Mouse (Mus musculus): ENCODE data around the gene Cdh6. TPM values are rescaled to one million over a fixed set of nuclear protein-coding genes. Genes with fewer than 3 reads are reported as not detected.

Cdh6 gene
- polyA plus RNA-seq, 1 experiment from 2014 or later, result 0.08 TPM

GRCm38 (mm10) chr15:13141983-13142382 lies 31.5 kb downstream of the Cdh6 start:
- no peak for DNase-seq
- no peak overlapping the region for H3K9ac ChIP-seq
- H3K36me3 ChIP-seq, result no peaks in the 10 kb centered on the region
- H3K27me3 ChIP-seq, result no peaks in the 10 kb centered on the region
- H3K4me1 ChIP-seq (replicated peaks), result no peaks in the 10 kb centered on the region
- no peak overlapping the region for H3K27ac ChIP-seq
- H3K4me2 ChIP-seq, result no peak overlapping the region
- 62% methylated on average over 4 of the region's 4 CpGs for WGBS (ENCODE audit: insufficient replicate concordance)
- ATAC-seq (ENCODE audit: low read depth), result no peak
- no peaks in the 10 kb centered on the region for H3K9me3 ChIP-seq (replicated peaks)
- no peak overlapping the region for H3K4me3 ChIP-seq (replicated peaks)

- Histone ChIP-seq H3K9me3 (replicated peaks) (no peaks in the 10 kb centered on the region), H3K9ac (no peak overlapping the region), H3K27me3 (no peaks in the 10 kb centered on the region), H3K4me1 (replicated peaks) (no peaks in the 10 kb centered on the region), H3K4me3 (replicated peaks) (no peak overlapping the region), H3K4me2 (no peak overlapping the region), H3K36me3 (no peaks in the 10 kb centered on the region), H3K27ac (no peak overlapping the region)
- DNase-seq, result no peak
- 63% methylated on average over 5 of the region's 5 CpGs for WGBS (ENCODE audit: insufficient replicate concordance)
- ATAC-seq (ENCODE audit: low read depth), result no peak
Observed at GRCm38 (mm10) chr15:13139662-13140061, 33.8 kb downstream of the Cdh6 start.

- no peak overlapping the region for H3K4me2 ChIP-seq
- DNase-seq, result no peak
- no peak overlapping the region for H3K27ac ChIP-seq
- H3K9ac ChIP-seq, result no peak overlapping the region
- no peaks in the 10 kb centered on the region for H3K36me3 ChIP-seq
- 78% methylated on average over 6 of the region's 6 CpGs for WGBS (ENCODE audit: insufficient replicate concordance)
- no peaks in the 10 kb centered on the region for H3K4me1 ChIP-seq (replicated peaks)
- ATAC-seq (ENCODE audit: low read depth), result no peak
- no peaks in the 10 kb centered on the region for H3K27me3 ChIP-seq
- no peak overlapping the region for H3K4me3 ChIP-seq (replicated peaks)
- no peaks in the 10 kb centered on the region for H3K9me3 ChIP-seq (replicated peaks)
Observed at GRCm38 (mm10) chr15:13137166-13137565, 36.3 kb downstream of the Cdh6 start.

GRCm38 (mm10) chr15:13134086-13134485 lies 39.4 kb downstream of the Cdh6 start:
- Histone ChIP-seq H3K36me3 (no peaks in the 10 kb centered on the region), H3K4me3 (replicated peaks) (no peak overlapping the region), H3K27me3 (no peaks in the 10 kb centered on the region), H3K9me3 (replicated peaks) (no peaks in the 10 kb centered on the region), H3K4me1 (replicated peaks) (no peaks in the 10 kb centered on the region), H3K27ac (no peak overlapping the region), H3K4me2 (no peak overlapping the region), H3K9ac (no peak overlapping the region)
- ATAC-seq (ENCODE audit: low read depth), result no peak
- WGBS (ENCODE audit: insufficient replicate concordance), result 53% methylated on average over 1 of the region's 1 CpGs
- DNase-seq, result no peak

GRCm38 (mm10) chr15:13133370-13133769 lies 40.1 kb downstream of the Cdh6 start:
- no peak overlapping the region for H3K4me2 ChIP-seq
- no peak overlapping the region for H3K27ac ChIP-seq
- no peaks in the 10 kb centered on the region for H3K36me3 ChIP-seq
- no peak for DNase-seq
- H3K27me3 ChIP-seq, result no peaks in the 10 kb centered on the region
- H3K4me3 ChIP-seq (replicated peaks), result no peak overlapping the region
- no peak for ATAC-seq (ENCODE audit: low read depth)
- H3K9ac ChIP-seq, result no peak overlapping the region
- H3K4me1 ChIP-seq (replicated peaks), result no peaks in the 10 kb centered on the region
- no peaks in the 10 kb centered on the region for H3K9me3 ChIP-seq (replicated peaks)
- 69% methylated on average over 8 of the region's 8 CpGs for WGBS (ENCODE audit: insufficient replicate concordance)

GRCm38 (mm10) chr15:13132493-13132892 lies 41.0 kb downstream of the Cdh6 start:
- H3K4me1 ChIP-seq (replicated peaks), result no peaks in the 10 kb centered on the region
- H3K9me3 ChIP-seq (replicated peaks), result no peaks in the 10 kb centered on the region
- H3K4me2 ChIP-seq, result no peak overlapping the region
- no peak overlapping the region for H3K4me3 ChIP-seq (replicated peaks)
- no peak overlapping the region for H3K9ac ChIP-seq
- ATAC-seq (ENCODE audit: low read depth), result no peak
- H3K36me3 ChIP-seq, result no peaks in the 10 kb centered on the region
- H3K27ac ChIP-seq, result no peak overlapping the region
- WGBS (ENCODE audit: insufficient replicate concordance), result 61% methylated on average over 3 of the region's 3 CpGs
- H3K27me3 ChIP-seq, result no peaks in the 10 kb centered on the region
- no peak for DNase-seq

GRCm38 (mm10) chr15:13130246-13130645 lies 43.2 kb downstream of the Cdh6 start:
- Histone ChIP-seq H3K36me3 (no peaks in the 10 kb centered on the region), H3K27me3 (no peaks in the 10 kb centered on the region), H3K4me3 (replicated peaks) (no peak overlapping the region), H3K27ac (no peak overlapping the region), H3K4me1 (replicated peaks) (no peaks in the 10 kb centered on the region), H3K9ac (no peak overlapping the region), H3K4me2 (no peak overlapping the region), H3K9me3 (replicated peaks) (no peaks in the 10 kb centered on the region)
- no peak for ATAC-seq (ENCODE audit: low read depth)
- 70% methylated on average over 5 of the region's 5 CpGs for WGBS (ENCODE audit: insufficient replicate concordance)
- no peak for DNase-seq

GRCm38 (mm10) chr15:13100341-13100740 lies 73.1 kb downstream of the Cdh6 start:
- Histone ChIP-seq H3K9me3 (replicated peaks) (no peaks in the 10 kb centered on the region), H3K4me3 (replicated peaks) (no peak overlapping the region), H3K4me2 (no peak overlapping the region), H3K27ac (no peak overlapping the region), H3K4me1 (replicated peaks) (no peaks in the 10 kb centered on the region), H3K27me3 (no peaks in the 10 kb centered on the region), H3K36me3 (no peaks in the 10 kb centered on the region), H3K9ac (no peak overlapping the region)
- ATAC-seq (ENCODE audit: low read depth) (no peak), DNase-seq (no peak)
- 68% methylated on average over 6 of the region's 6 CpGs for WGBS (ENCODE audit: insufficient replicate concordance)

- H3K36me3 ChIP-seq, result no peaks in the 10 kb centered on the region
- H3K9ac ChIP-seq, result no peak overlapping the region
- no peak for ATAC-seq (ENCODE audit: low read depth)
Observed at GRCm38 (mm10) chr15:13097861-13098260, 75.6 kb downstream of the Cdh6 start.

GRCm38 (mm10) chr15:13095406-13095805 lies 78.1 kb downstream of the Cdh6 start:
- no peak overlapping the region for H3K4me2 ChIP-seq
- no peak overlapping the region for H3K27ac ChIP-seq
- no peaks in the 10 kb centered on the region for H3K9me3 ChIP-seq (replicated peaks)
- no peaks in the 10 kb centered on the region for H3K27me3 ChIP-seq
- DNase-seq (no peak), ATAC-seq (ENCODE audit: low read depth) (no peak)
- H3K4me3 ChIP-seq (replicated peaks), result no peak overlapping the region
- 59% methylated on average over 9 of the region's 9 CpGs for WGBS (ENCODE audit: insufficient replicate concordance)
- no peaks in the 10 kb centered on the region for H3K36me3 ChIP-seq
- no peak overlapping the region for H3K9ac ChIP-seq
- H3K4me1 ChIP-seq (replicated peaks), result no peaks in the 10 kb centered on the region

More at GRCm38 (mm10) chr15:13097861-13098260, 75.6 kb downstream of the Cdh6 start:
- Histone ChIP-seq H3K9me3 (replicated peaks) (no peaks in the 10 kb centered on the region), H3K27me3 (no peaks in the 10 kb centered on the region), H3K4me1 (replicated peaks) (no peaks in the 10 kb centered on the region), H3K4me3 (replicated peaks) (no peak overlapping the region), H3K27ac (no peak overlapping the region), H3K4me2 (no peak overlapping the region)
- no peak for DNase-seq
- WGBS (ENCODE audit: insufficient replicate concordance), result 63% methylated on average over 6 of the region's 6 CpGs

GRCm38 (mm10) chr15:13094881-13095256 lies 78.6 kb downstream of the Cdh6 start:
- Histone ChIP-seq H3K36me3 (no peaks in the 10 kb centered on the region), H3K4me3 (replicated peaks) (no peak overlapping the region), H3K4me1 (replicated peaks) (no peaks in the 10 kb centered on the region), H3K27me3 (no peaks in the 10 kb centered on the region), H3K9ac (no peak overlapping the region), H3K4me2 (no peak overlapping the region), H3K27ac (no peak overlapping the region), H3K9me3 (replicated peaks) (no peaks in the 10 kb centered on the region)
- DNase-seq (no peak), ATAC-seq (ENCODE audit: low read depth) (no peak)
- WGBS (ENCODE audit: insufficient replicate concordance), result 59% methylated on average over 7 of the region's 7 CpGs

GRCm38 (mm10) chr15:13093954-13094880 lies 79.3 kb downstream of the Cdh6 start:
- no peaks in the 10 kb centered on the region for H3K9me3 ChIP-seq (replicated peaks)
- H3K4me1 ChIP-seq (replicated peaks), result no peaks in the 10 kb centered on the region
- H3K27ac ChIP-seq, result no peak overlapping the region
- 76% methylated on average over 19 of the region's 19 CpGs for WGBS (ENCODE audit: insufficient replicate concordance)
- no peaks in the 10 kb centered on the region for H3K27me3 ChIP-seq
- DNase-seq, result no peak
- H3K4me3 ChIP-seq (replicated peaks), result no peak overlapping the region
- no peaks in the 10 kb centered on the region for H3K36me3 ChIP-seq
- ATAC-seq (ENCODE audit: low read depth), result no peak
- no peak overlapping the region for H3K9ac ChIP-seq
- no peak overlapping the region for H3K4me2 ChIP-seq
